Mouse (Mus musculus): ENCODE data around the gene Plekhj1.

Gene Plekhj1

DNA sequence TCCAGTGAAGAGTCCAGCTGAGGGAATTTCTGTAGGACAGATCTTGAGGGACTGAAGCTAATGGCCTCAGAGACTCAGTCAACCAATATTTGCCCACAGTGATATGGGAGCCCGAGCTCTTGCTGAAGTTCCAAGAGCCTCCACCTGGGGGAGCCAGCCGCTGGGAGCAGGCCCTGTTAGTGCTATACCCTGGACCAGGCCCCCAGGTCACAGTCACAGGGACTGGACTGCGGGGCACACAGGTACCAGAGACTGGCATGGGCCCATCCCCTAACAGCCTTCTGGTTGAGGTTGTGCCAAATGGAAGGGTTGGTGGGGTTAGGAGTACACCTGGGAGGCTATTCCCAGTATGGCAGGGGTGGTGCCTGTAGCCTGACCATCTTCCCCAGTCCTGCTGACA is 7.5 kb upstream of the Plekhj1 start:
- peak; percentile 70 for DNase-seq (ENCODE audit: low read depth, low spot score)

DNA sequence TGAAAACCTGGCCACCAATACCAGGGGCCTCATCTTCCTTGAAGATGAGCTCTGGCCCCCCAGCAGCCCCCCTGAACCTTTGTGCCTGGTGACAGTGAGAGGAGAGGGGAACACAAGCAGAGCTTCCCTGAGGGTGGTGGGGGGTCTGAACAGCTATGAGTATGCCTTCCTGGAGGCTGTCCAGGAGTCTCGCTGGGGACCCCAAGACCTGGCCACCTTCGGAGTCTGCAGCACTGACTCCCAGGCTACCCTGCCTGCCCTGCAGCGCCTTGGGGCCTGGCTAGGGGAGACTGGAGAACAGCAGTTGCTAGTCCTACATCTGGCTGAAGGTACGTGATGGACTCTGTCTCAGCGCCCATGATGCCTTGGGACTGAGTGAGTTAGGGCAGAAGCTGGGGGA is 6.9 kb upstream of the Plekhj1 start:
- no peak for DNase-seq (ENCODE audit: low read depth, low spot score)

- DNase-seq (ENCODE audit: low read depth, low spot score): no peak
These were observed 6.5 kb upstream of the Plekhj1 start, which contains the start of gene Amh for GRCm38 (mm10) chr10:80804916-80805315. TSS of gene Amh (plus strand) at chr10:80805243.

GRCm38 (mm10) chr10:80804340-80804739 is 5.9 kb upstream of the Plekhj1 start:
- no peak for DNase-seq (ENCODE audit: low read depth, low spot score)

GRCm38 (mm10) chr10:80802996-80803395 is 4.6 kb upstream of the Plekhj1 start:
- no peak for DNase-seq (ENCODE audit: low read depth, low spot score)

- DNase-seq (ENCODE audit: low read depth, low spot score): no peak
These were observed 3.9 kb upstream of the Plekhj1 start for GRCm38 (mm10) chr10:80802204-80802912.

- DNase-seq (ENCODE audit: low read depth, low spot score): no peak
These were observed 692 bp upstream of the Plekhj1 start for GRCm38 (mm10) chr10:80799070-80799566.

GRCm38 (mm10) chr10:80797186-80798149 is 958 bp downstream of the Plekhj1 start:
- DNase-seq (ENCODE audit: low read depth, low spot score): no peak

GRCm38 (mm10) chr10:80796307-80796848 is 2.0 kb downstream of the Plekhj1 start:
- no peak for DNase-seq (ENCODE audit: low read depth, low spot score)

DNA sequence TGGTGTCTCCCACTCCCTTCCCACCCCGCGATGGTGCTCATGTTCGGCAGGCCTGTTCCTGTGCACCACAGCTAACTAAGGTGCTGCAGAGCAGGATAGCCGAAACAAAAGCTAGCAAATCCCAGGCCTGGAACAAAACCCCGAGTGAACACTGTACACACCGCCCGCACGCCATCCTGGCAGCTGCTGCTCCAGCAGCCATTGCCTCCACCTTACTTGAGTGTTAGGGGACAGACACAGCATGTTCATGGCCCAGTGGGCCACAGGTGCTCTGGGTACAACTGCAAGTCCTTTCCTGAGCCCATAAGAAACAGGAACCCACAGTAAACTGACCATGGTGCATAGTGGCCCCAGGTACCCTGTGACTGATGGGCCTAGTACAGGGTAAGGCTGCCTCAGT is 3.7 kb downstream of the Plekhj1 start:
- DNase-seq (ENCODE audit: low read depth, low spot score): no peak

DNA sequence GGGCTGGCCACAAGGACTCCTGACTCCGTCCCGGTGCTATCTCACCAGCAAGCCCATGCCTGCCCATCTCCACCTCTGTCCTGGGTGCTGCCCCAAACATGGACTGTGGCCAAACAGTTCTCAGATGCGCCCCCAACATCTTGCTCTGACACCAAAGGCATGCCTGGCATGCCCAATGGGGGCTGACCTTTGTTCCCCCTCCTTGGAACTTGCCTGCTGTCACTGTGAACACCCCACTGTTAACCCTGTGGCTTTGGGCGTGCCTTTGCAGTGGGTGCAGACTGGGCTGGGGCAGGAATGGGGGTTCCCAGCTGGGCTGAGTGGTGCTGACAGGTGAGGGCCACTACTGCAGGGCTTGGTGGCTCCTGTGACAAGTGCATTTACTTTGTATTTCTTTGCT is 4.6 kb downstream of the Plekhj1 start:
- no peak for DNase-seq (ENCODE audit: low read depth, low spot score)

- DNase-seq (ENCODE audit: low read depth, low spot score): no peak
These were observed 5.2 kb downstream of the Plekhj1 start for GRCm38 (mm10) chr10:80793033-80793784.

DNA sequence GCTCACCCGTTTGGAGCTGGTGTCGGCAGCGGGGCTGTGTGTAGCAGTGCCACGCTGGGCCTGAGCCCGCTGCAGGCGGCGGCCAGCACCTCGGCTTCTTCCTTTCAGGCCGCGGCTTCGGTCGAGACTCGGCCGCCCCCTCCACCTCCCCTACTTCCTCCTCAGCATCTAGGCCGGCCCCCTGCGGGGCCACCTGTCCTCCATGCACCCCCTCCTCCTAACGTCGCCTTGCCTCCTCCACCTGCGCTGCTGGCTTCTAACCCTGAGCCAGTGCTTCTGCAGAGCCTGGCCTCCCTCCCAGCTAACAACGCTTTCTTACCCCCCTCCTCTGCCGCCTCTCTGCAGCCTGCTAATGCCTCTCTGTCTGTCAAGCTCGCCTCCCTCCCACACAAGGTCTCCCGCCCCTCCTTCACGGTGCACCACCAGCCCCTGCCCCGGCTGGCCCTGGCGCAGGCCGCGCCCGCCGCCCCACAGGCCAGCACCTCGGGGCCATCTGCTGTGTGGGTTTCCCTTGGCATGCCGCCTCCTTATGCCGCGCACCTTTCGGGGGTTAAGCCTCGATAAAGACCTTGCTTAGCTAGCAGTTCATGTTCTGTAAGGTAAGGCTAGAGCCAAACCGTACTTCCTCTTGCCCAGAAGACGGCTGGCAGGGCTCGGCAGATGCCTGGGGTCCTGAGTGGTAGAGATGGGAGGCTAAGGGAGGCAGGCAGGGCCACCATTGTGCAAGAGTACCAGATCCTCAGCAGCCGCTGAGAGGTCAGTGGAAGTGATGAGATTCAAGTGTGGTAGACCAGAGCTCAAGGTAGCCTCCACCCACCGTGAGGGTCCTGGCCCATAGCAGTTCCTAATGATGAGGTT is 6.0 kb downstream of the Plekhj1 start:
- DNase-seq (ENCODE audit: low read depth, low spot score): no peak

- no peak for DNase-seq (ENCODE audit: low read depth, low spot score)
These were observed 6.8 kb downstream of the Plekhj1 start for GRCm38 (mm10) chr10:80791476-80792174.

- DNase-seq (ENCODE audit: low read depth, low spot score): no peak
These were observed 7.5 kb downstream of the Plekhj1 start for GRCm38 (mm10) chr10:80790761-80791404.

- no peak for DNase-seq (ENCODE audit: low read depth, low spot score)
These were observed 10.9 kb downstream of the Plekhj1 start for GRCm38 (mm10) chr10:80787517-80787916.

GRCm38 (mm10) chr10:80785963-80786362 is 12.5 kb downstream of the Plekhj1 start:
- DNase-seq (ENCODE audit: low read depth, low spot score): no peak

GRCm38 (mm10) chr10:80784871-80785270 is 13.6 kb downstream of the Plekhj1 start:
- no peak for DNase-seq (ENCODE audit: low read depth, low spot score)

DNA sequence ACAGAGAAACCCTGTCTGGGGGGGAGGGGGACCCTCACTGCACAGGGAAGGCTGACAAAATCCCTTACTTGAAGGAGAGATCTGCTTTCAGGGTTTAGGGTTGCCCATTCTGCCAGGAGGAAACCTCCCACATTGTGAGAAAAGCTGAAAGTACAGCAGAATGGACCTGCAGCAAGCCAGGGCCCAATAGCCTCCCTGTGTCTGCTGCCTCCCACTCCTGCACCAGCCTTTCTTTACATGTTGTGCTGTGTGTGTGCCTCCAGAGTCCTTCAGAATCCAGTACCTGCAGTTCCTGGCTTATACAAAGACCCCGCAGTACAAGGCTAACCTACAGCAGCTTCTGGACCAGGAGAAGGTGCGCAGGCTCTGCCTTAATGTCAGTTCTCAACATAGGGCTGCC is 14.1 kb downstream of the Plekhj1 start:
- DNase-seq (ENCODE audit: low read depth, low spot score): no peak

All from mesoderm, embryonic 11.5 days (tissue).